Mouse (Mus musculus) intestine, embryonic 16.5 days (tissue): Measurements from ENCODE around the gene Tmem231. TPM values are rescaled to one million over a fixed set of nuclear protein-coding genes. Genes with fewer than 3 reads are reported as not detected.

Experiments
- ATAC-seq: fragments of 200-750 bp; cut with Nextera tagmentation; 2 replicates; pipeline ENCODE4 v1.8.0; 2017; ENCODE audit warnings: moderate TSS enrichment, moderate library complexity
- H3K27ac ChIP-seq: fragments of 300-500 bp; sonication (generic); 2 replicates; pipeline ENCODE4 v1.5.1; 2014; ENCODE audit warnings: mild to moderate bottlenecking, low read length
- H3K27me3 ChIP-seq: fragments of 300-500 bp; sonication (generic); replicated peaks from 2 replicates; pipeline ENCODE4 v1.6.1; 2014; ENCODE audit warnings: low read length, control low read depth, mixed read lengths; ENCODE audit not compliant: control insufficient read depth, insufficient read depth
- H3K36me3 ChIP-seq: fragments of 300-500 bp; sonication (generic); 2 replicates; pipeline ENCODE4 v1.6.1; 2014; ENCODE audit warnings: low read length, control low read depth; ENCODE audit not compliant: control insufficient read depth, insufficient read depth
- H3K4me1 ChIP-seq: fragments of 300-500 bp; sonication (generic); 2 replicates; pipeline ENCODE4 v1.6.1; 2014; ENCODE audit warnings: low read length, control low read depth, mixed read lengths; ENCODE audit not compliant: control insufficient read depth, insufficient read depth
- H3K4me2 ChIP-seq: fragments of 300-500 bp; sonication (generic); 2 replicates; pipeline ENCODE4 v1.6.1; 2014; ENCODE audit warnings: low read depth, low read length, control low read depth
- H3K4me3 ChIP-seq: fragments of 300-500 bp; sonication (generic); 2 replicates; pipeline ENCODE4 v1.5.1; 2014; ENCODE audit warnings: mild to moderate bottlenecking, low read length
- H3K9ac ChIP-seq: fragments of 300-500 bp; sonication (generic); 2 replicates; pipeline ENCODE4 v1.6.1; 2014; ENCODE audit warnings: low read depth, low read length
- H3K9me3 ChIP-seq: fragments of 300-500 bp; sonication (generic); 2 replicates; pipeline ENCODE4 v1.6.1; 2016; ENCODE audit warnings: low read length, control low read depth; ENCODE audit not compliant: control insufficient read depth
- WGBS: fragments of 180-500 bp; shearing (Covaris S2); extraction: QIAGEN DNeasy Blood & Tissue Kit; methylation state at CpG from one replicate; pipeline ENCODE4 v1.1.7; 2014; 5-methylcytosine and 5-hydroxymethylcytosine counted together
- polyA plus RNA-seq: library from polyadenylated mRNA; unstranded; fragments of >200 nt; fragmentation: Nextera tagmentation; extraction: Ambion mirVana; gene quantifications from 2 replicates; pipeline ENCODE4 v1.2.1, GENCODE M21; 2015

Tmem231 gene
- polyA plus RNA-seq, 1 experiment from 2014 or later = 8.9 TPM

- ATAC-seq = peak; percentile 36; the same call in 1 of the 2 replicates
- Histone ChIP-seq H3K27me3 (no peaks in the 10 kb centered on the region), H3K9me3 (no peaks in the 10 kb centered on the region), H3K9ac (no peak overlapping the region), H3K4me1 (no peaks in the 10 kb centered on the region), H3K4me3 (no peak overlapping the region), H3K36me3 (peaks cover 3% of the 10 kb centered on the region; the same call in 1 of the 2 replicates), H3K4me2 (no peak overlapping the region), H3K27ac (no peak overlapping the region)
- WGBS = 29% methylated on average over 10 of the region's 10 CpGs
Observed at GRCm38 (mm10) chr8:111923383-111923804, 10.3 kb downstream of the Tmem231 start.

- WGBS = 76% methylated on average over 4 of the region's 4 CpGs
- no peaks in the 10 kb centered on the region for H3K27me3 ChIP-seq
- no peaks in the 10 kb centered on the region for H3K9me3 ChIP-seq
- no peak for ATAC-seq
- H3K27ac ChIP-seq = no peak overlapping the region
- no peak overlapping the region for H3K4me2 ChIP-seq
- H3K4me1 ChIP-seq = no peaks in the 10 kb centered on the region; the same call in 1 of the 2 replicates
- peaks cover 3% of the 10 kb centered on the region; the same call in 1 of the 2 replicates for H3K36me3 ChIP-seq
- H3K9ac ChIP-seq = no peak overlapping the region
- H3K4me3 ChIP-seq = no peak overlapping the region
Observed at GRCm38 (mm10) chr8:111920971-111921370, 12.7 kb downstream of the Tmem231 start.

GRCm38 (mm10) chr8:111919663-111920062, 14.0 kb downstream of the Tmem231 start:
- no peak overlapping the region for H3K9ac ChIP-seq
- no peak for ATAC-seq
- peaks cover 3% of the 10 kb centered on the region; the same call in 1 of the 2 replicates for H3K36me3 ChIP-seq
- no peak overlapping the region for H3K4me3 ChIP-seq
- no peak overlapping the region for H3K27ac ChIP-seq
- no peaks in the 10 kb centered on the region for H3K9me3 ChIP-seq
- H3K27me3 ChIP-seq = no peaks in the 10 kb centered on the region
- 85% methylated on average over 2 of the region's 2 CpGs for WGBS
- H3K4me1 ChIP-seq = no peaks in the 10 kb centered on the region; the same call in 1 of the 2 replicates
- H3K4me2 ChIP-seq = no peak overlapping the region

GRCm38 (mm10) chr8:111912860-111913432, 20.7 kb downstream of the Tmem231 start:
- H3K27me3 ChIP-seq = peaks cover 14% of the 10 kb centered on the region
- 57% methylated on average over 12 of the region's 12 CpGs for WGBS
- H3K4me2 ChIP-seq = no peak overlapping the region
- no peak overlapping the region for H3K27ac ChIP-seq
- peak; percentile 57 for ATAC-seq
- peaks cover 6% of the 10 kb centered on the region for H3K4me1 ChIP-seq
- no peaks in the 10 kb centered on the region for H3K9me3 ChIP-seq
- H3K36me3 ChIP-seq = no peaks in the 10 kb centered on the region
- no peak overlapping the region for H3K4me3 ChIP-seq
- no peak overlapping the region for H3K9ac ChIP-seq

DNA sequence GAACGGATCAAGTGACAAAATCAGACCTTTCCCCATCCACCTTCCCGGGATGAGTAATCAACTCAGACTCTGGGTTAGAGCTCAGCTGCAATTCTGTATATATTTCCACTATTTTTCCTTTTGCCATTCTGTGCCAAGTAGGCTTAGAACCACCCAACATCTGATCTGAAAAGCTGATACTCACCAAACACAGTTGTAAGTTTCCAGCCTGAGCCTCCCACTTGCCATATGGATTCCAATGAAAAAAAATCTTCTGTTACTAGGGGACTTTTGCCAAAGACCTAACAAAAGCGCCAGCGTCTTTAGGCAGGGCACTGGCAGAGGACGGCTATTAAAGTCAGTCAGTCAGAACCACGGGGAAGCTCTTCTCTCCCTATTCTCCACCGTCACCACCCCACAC, 22.1 kb downstream of the Tmem231 start:
- 60% methylated on average over 7 of the region's 7 CpGs for WGBS
- H3K4me2 ChIP-seq = no peak overlapping the region
- ATAC-seq = no peak

DNA sequence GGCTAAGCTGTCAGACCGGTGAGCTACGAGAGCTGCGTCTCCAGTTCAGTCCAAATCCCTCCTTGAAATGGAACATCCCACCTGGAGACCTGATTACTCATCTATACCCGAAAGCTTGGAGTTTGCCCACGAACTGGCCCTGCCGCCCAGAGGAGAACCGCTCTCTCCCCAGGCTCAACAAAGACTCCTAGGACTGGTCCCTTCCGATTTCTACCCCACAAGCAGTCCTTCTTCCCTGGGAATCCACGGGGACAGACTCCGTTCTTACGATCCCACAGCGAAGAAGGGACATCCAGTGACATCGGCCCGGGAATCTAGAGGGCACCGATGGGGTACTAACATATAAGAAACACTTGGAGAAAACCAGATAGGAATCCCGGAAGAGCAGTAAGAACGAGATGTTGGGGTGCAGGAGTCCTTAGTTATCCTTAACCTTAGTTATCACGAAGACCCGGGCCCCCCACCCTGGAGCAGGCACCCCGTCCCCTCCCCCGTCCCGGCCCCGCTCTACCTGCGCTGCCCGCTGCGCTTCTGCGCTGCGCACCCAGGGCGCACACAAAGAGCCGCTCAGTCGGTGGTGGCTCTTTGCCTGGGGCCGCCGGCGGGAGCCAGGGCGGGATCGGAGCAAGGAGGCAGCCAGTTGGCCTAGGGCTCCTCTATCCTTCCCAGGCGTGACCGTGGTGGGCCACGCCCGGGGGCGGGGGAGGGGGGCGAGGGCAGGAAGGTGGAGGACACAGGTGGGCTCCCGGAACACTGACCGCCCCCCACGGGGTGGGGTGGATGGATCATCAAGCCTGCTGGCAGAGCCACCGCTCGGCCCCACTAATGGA, 23.8 kb downstream of the Tmem231 start, which contains the start of gene Chst5:
Gene Chst5 (minus strand): TSS at position 827 of the 830 bp plus-strand sequence.
- peak within 1 kb of the TSS; percentile 39 for H3K4me3 ChIP-seq
- 0 out of 2 replicates have a peak, but pooled peaks have one; percentile 27 for ATAC-seq
- no peak within 1 kb of the TSS for H3K27ac ChIP-seq
- H3K27me3 ChIP-seq = peaks cover 14% of the 10 kb centered on the region
- no peaks in the 10 kb centered on the region for H3K9me3 ChIP-seq
- H3K9ac ChIP-seq = peak within 1 kb of the TSS; percentile 46
- H3K36me3 ChIP-seq = no peaks in the 10 kb centered on the region
- peak within 1 kb of the TSS; percentile 69 for H3K4me2 ChIP-seq
- WGBS = 5% methylated on average over 46 of the region's 47 CpGs
- H3K4me1 ChIP-seq = peaks cover 6% of the 10 kb centered on the region

More for the DNA sequence above, 22.1 kb downstream of the Tmem231 start:
- H3K4me3 ChIP-seq = no peak overlapping the region
- no peaks in the 10 kb centered on the region for H3K9me3 ChIP-seq
- peaks cover 6% of the 10 kb centered on the region for H3K4me1 ChIP-seq
- H3K27me3 ChIP-seq = peaks cover 14% of the 10 kb centered on the region
- no peak overlapping the region for H3K9ac ChIP-seq
- no peaks in the 10 kb centered on the region for H3K36me3 ChIP-seq
- no peak overlapping the region for H3K27ac ChIP-seq

DNA sequence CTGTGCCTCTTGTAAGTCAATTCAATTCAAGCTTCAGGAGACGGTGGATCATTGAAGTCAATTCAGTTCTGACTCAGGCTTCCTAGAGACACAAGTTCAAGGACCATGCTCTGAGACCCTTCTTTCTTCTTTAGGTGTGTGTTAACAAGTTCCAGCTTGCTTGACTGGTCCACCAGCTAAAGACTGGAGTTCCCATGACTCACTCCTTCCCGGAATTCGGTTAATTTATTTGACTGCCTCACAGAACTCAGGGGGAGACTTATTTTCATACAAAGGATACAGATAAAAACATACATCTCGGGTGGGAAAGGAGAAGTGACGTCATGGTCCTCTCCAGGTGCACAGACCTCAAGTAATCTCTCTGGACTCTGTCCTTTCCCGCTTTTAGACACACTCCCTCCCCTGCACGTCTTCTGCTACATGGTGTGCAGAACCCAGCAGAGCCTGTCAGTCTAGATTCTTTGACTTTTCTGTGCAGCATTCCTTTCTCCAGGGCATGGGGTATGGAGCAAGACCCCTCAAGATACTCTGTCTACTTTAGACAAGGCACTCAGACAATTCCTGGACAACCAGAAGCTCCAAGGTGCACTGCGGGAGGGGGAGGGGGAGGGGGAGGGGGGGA, 28.1 kb downstream of the Tmem231 start:
- peak; percentile 92 for ATAC-seq
- peaks cover 6% of the 10 kb centered on the region for H3K4me1 ChIP-seq

DNA sequence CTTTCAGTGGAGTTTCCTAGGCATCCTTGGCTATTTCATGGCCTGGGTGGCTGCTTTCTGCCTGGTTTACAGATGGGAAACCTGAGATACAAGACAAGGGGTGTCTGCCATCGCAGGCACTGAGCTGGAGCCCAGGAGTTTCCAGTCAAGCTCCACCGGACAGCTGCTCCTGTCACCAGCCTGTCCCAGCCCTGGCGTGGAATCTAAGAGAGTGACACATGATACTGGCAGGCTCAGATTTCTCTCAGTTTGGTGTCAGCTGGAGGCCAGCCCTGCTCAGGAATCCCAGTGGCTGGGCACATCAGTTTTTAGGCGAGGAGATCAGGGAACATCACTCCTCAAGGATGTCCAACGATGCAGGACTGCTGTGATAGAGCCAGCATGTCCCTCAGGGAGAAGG, 31.6 kb downstream of the Tmem231 start:
- H3K36me3 ChIP-seq = no peaks in the 10 kb centered on the region
- no peak overlapping the region for H3K4me2 ChIP-seq
- no peaks in the 10 kb centered on the region for H3K9me3 ChIP-seq
- 36% methylated on average over 5 of the region's 5 CpGs for WGBS
- H3K27ac ChIP-seq = no peak overlapping the region
- no peaks in the 10 kb centered on the region for H3K4me1 ChIP-seq
- no peak for ATAC-seq
- no peaks in the 10 kb centered on the region for H3K27me3 ChIP-seq
- no peak overlapping the region for H3K9ac ChIP-seq
- H3K4me3 ChIP-seq = no peak overlapping the region

More for the DNA sequence above, 28.1 kb downstream of the Tmem231 start:
- no peak overlapping the region for H3K9ac ChIP-seq
- H3K27ac ChIP-seq = peak overlapping the region; percentile 23; the same call in 1 of the 2 replicates
- no peak overlapping the region for H3K4me2 ChIP-seq
- no peaks in the 10 kb centered on the region for H3K36me3 ChIP-seq
- H3K27me3 ChIP-seq = peaks cover 13% of the 10 kb centered on the region
- no peaks in the 10 kb centered on the region for H3K9me3 ChIP-seq
- H3K4me3 ChIP-seq = no peak overlapping the region
- 42% methylated on average over 8 of the region's 8 CpGs for WGBS

GRCm38 (mm10) chr8:111898586-111898985, 35.1 kb downstream of the Tmem231 start:
- no peak for ATAC-seq
- H3K27me3 ChIP-seq = no peaks in the 10 kb centered on the region
- no peak overlapping the region for H3K4me2 ChIP-seq
- 40% methylated on average over 10 of the region's 10 CpGs for WGBS
- no peak overlapping the region for H3K27ac ChIP-seq
- H3K4me1 ChIP-seq = no peaks in the 10 kb centered on the region
- no peaks in the 10 kb centered on the region for H3K36me3 ChIP-seq
- no peaks in the 10 kb centered on the region for H3K9me3 ChIP-seq
- H3K4me3 ChIP-seq = no peak overlapping the region
- no peak overlapping the region for H3K9ac ChIP-seq
